Mouse (Mus musculus) G1E (cell line): ENCODE results near the gene Jade2.

Experiments
- CTCF ChIP-seq: IDR thresholded peaks from 2 replicates; pipeline ENCODE4 v1.5.1; 2012; ENCODE audit warnings: low read depth, low read length, inconsistent platforms, mixed read lengths
- POLR2AphosphoS5 ChIP-seq: IDR thresholded peaks from 2 replicates; pipeline ENCODE4 v1.6.1; 2012; ENCODE audit warnings: low read depth, low read length, inconsistent platforms; ENCODE audit not compliant: insufficient replicate concordance
- TAL1 ChIP-seq: conservative IDR thresholded peaks from 2 replicates; pipeline ENCODE4 v1.6.1; 2012; ENCODE audit warnings: low read depth, low read length, inconsistent platforms, mixed read lengths

GRCm38 (mm10) chr11:51843898-51844297, 13.6 kb downstream of the Jade2 start:
- TF ChIP-seq CTCF (no peak), POLR2AphosphoS5 (no peak), TAL1 (no peak)
